In the genomic region with DNA sequence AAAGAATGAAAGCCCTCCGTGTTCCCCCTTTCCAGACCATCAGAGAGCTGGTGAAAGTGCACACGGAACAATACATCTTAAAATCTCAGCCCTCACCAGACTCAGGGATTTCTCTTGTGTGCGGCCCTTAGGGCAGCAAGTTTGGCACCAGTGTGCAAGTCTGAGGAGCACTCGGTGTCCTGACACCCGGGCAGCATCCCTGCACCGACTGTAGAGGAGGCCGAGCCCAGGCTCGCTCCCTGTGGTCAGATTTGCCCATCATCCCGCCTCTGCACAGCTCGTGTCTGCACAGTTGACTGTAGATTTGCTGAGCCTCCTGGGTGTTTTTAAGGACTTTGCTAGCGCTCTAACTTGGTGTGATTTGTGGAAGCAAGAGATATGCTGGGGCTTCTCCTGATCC, we compare ENCODE assay signal across 15 mouse cellular contexts.
"Had no signal": no experiment of that assay in that cellular context is flagged by ENCODE, and none has a peak within 500 bp of the region (broad histone marks: within the 10 kb centered on the region; RNA-seq: fewer than 3 reads in every experiment).

No protein-coding gene starts in this region.

- H3K27me3 ChIP-seq: megakaryocyte, embryonic 14.5 days had no signal

- H3K4me3 ChIP-seq: liver, embryonic 15.5 days; megakaryocyte, embryonic 14.5 days; neural tube, embryonic 12.5 days had no signal

- H3K9me3 ChIP-seq: liver, embryonic 13.5 days; liver, embryonic 15.5 days; lung, embryonic 15.5 days; megakaryocyte, embryonic 14.5 days; neural tube, embryonic 12.5 days had no signal

- H3K4me1 ChIP-seq: liver, embryonic 13.5 days; liver, embryonic 15.5 days had no signal

- H3K27ac ChIP-seq: liver, embryonic 13.5 days; liver, embryonic 15.5 days; lung, embryonic 15.5 days; macrophage; neural tube, embryonic 12.5 days had no signal

- H3K9ac ChIP-seq: liver, embryonic 13.5 days; liver, embryonic 15.5 days; liver, postnatal 0 days; lung, embryonic 15.5 days; neural tube, embryonic 12.5 days had no signal

- H3K4me2 ChIP-seq: liver, embryonic 13.5 days; liver, embryonic 15.5 days had no signal

- ATAC-seq: liver, postnatal 0 days; lung, postnatal 0 days had no signal

- DNase-seq: liver, embryonic 13.5 days; liver, postnatal 0 days; lung, adult 2 months; lung, postnatal 14 days; lung, postnatal 36 days; right cerebral cortex, postnatal 14 days; thymus, adult 18-20 months; thymus, postnatal 14 days; thymus, postnatal 36 days had no signal
